Comparison of ENCODE assay signal across 14 mouse cellular contexts in the genomic region with DNA sequence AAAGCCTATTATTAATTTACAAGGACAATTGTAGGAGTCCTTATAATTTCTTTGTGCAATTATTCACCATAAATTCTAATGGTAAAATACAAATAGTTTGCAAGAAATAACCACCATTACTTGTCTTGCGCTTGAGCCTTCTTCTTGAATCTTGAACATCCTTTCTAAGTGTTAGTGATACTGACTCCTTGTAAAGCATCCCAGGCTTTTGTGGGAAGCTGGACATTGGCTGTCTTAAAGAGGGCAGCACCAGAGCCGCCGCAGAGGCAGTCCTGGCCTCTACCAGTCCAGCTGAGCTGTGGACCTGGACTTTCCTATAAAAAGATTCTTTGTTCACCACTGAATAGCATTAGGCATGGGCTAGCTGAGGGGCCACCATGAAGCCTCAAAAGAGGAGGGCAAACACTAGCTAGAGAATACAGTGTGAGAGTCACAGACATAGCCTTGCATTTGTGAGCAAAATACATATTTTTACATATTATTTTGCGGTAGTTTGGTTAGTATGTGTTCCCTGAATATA.
DNase-seq lines count a peak whose midpoint lies in the region; ATAC-seq and TF ChIP-seq lines count a peak whose summit lies in the region.
"Had no signal": no experiment of that assay in that cellular context is flagged by ENCODE, and none has a peak within 500 bp of the region (broad histone marks: within the 10 kb centered on the region; RNA-seq: fewer than 3 reads in every experiment).

No protein-coding gene starts in this region.

- H3K9ac ChIP-seq in hindbrain, embryonic 14.5 days = 0 out of 2 replicates have a peak overlapping the region, but pooled peaks have one; percentile 2
- no peak overlapping the region for H3K9ac ChIP-seq in midbrain, postnatal 0 days (replicated peaks; ENCODE audit: low read length, poor library complexity, severe bottlenecking)
- no peak overlapping the region for H3K9ac ChIP-seq in heart, adult 2 months (ENCODE audit: low read depth, low read length)
- H3K9ac ChIP-seq: liver, embryonic 12.5 days; stomach, embryonic 15.5 days had no signal

- no peak for TF ChIP-seq CTCF in midbrain, postnatal 0 days (IDR thresholded peaks at IDR 0.05)
- no peak for TF ChIP-seq CTCF in heart, adult 2 months (IDR thresholded peaks at IDR 0.05)

- no peaks in the 10 kb centered on the region for H3K27me3 ChIP-seq in forebrain, embryonic 10.5 days (ENCODE audit: poor library complexity, severe bottlenecking)
- no peaks in the 10 kb centered on the region for H3K27me3 ChIP-seq in hindbrain, embryonic 14.5 days (ENCODE audit: control insufficient read depth, insufficient read depth, low read length)
- no peaks in the 10 kb centered on the region for H3K27me3 ChIP-seq in midbrain, postnatal 0 days (ENCODE audit: insufficient read depth, low read length)
- no peaks in the 10 kb centered on the region for H3K27me3 ChIP-seq in heart, adult 2 months (ENCODE audit: control insufficient read depth, insufficient read depth, low read length)
- H3K27me3 ChIP-seq: liver, embryonic 12.5 days; stomach, embryonic 15.5 days had no signal

- 22% methylated on average over 4 of the region's 4 CpGs for WGBS in forebrain, embryonic 10.5 days
- 22% methylated on average over 4 of the region's 4 CpGs for WGBS in hindbrain, embryonic 14.5 days
- 37% methylated on average over 4 of the region's 4 CpGs for WGBS in midbrain, postnatal 0 days
- 95% methylated on average over 4 of the region's 4 CpGs for WGBS in heart, adult 2 months

- peak overlapping the region; percentile 25 for H3K4me3 ChIP-seq in forebrain, embryonic 10.5 days
- no peak overlapping the region for H3K4me3 ChIP-seq in hindbrain, embryonic 14.5 days (replicated peaks; ENCODE audit: low read length)
- H3K4me3 ChIP-seq in midbrain, postnatal 0 days (ENCODE audit: low read depth, low read length) = no peak overlapping the region
- no peak overlapping the region for H3K4me3 ChIP-seq in heart, adult 2 months
- H3K4me3 ChIP-seq: liver, embryonic 12.5 days; stomach, embryonic 15.5 days had no signal

- peak overlapping the region; percentile 87 for H3K27ac ChIP-seq in forebrain, embryonic 10.5 days
- peak overlapping the region; percentile 52 for H3K27ac ChIP-seq in hindbrain, embryonic 14.5 days
- H3K27ac ChIP-seq in midbrain, postnatal 0 days (ENCODE audit: low read depth, low read length) = 0 out of 2 replicates have a peak overlapping the region, but pooled peaks have one; percentile 18
- H3K27ac ChIP-seq in heart, adult 2 months = no peak overlapping the region
- H3K27ac ChIP-seq: kidney, postnatal 0 days; liver, embryonic 12.5 days; stomach, embryonic 15.5 days had no signal

- no peak for TF ChIP-seq EP300 in heart, adult 2 months (IDR thresholded peaks at IDR 0.05; ENCODE audit: insufficient read depth, low read depth, low read length)

- H3K4me1 ChIP-seq in forebrain, embryonic 10.5 days = peaks cover 91% of the 10 kb centered on the region
- peaks cover 50% of the 10 kb centered on the region for H3K4me1 ChIP-seq in hindbrain, embryonic 14.5 days (replicated peaks; ENCODE audit: control insufficient read depth, insufficient read depth, low read length)
- H3K4me1 ChIP-seq in midbrain, postnatal 0 days (ENCODE audit: insufficient read depth, low read length) = peaks cover 20% of the 10 kb centered on the region; the same call in 1 of the 2 replicates
- no peaks in the 10 kb centered on the region for H3K4me1 ChIP-seq in heart, adult 2 months (ENCODE audit: control insufficient read depth, insufficient read depth, low read length)
- H3K4me1 ChIP-seq: liver, embryonic 12.5 days; stomach, embryonic 15.5 days had no signal

- H3K36me3 ChIP-seq in forebrain, embryonic 10.5 days (replicated peaks) = no peaks in the 10 kb centered on the region
- no peaks in the 10 kb centered on the region for H3K36me3 ChIP-seq in hindbrain, embryonic 14.5 days (replicated peaks; ENCODE audit: control insufficient read depth, insufficient read depth)
- H3K36me3 ChIP-seq in midbrain, postnatal 0 days (ENCODE audit: insufficient read depth, low read length) = no peaks in the 10 kb centered on the region
- peaks cover 6% of the 10 kb centered on the region; the same call in 1 of the 2 replicates for H3K36me3 ChIP-seq in heart, adult 2 months (ENCODE audit: control insufficient read depth, insufficient read depth, low read length)
- H3K36me3 ChIP-seq: liver, embryonic 12.5 days; stomach, embryonic 15.5 days had no signal

- no peak overlapping the region for H3K4me2 ChIP-seq in hindbrain, embryonic 14.5 days (replicated peaks)
- H3K4me2 ChIP-seq in midbrain, postnatal 0 days (ENCODE audit: low read depth, low read length, poor library complexity, severe bottlenecking) = no peak overlapping the region
- H3K4me2 ChIP-seq: liver, embryonic 12.5 days; stomach, embryonic 15.5 days had no signal

- H3K79me2 ChIP-seq in heart, adult 2 months (replicated peaks; ENCODE audit: control insufficient read depth, insufficient read depth, low read length) = no peaks in the 10 kb centered on the region

- no peak for TF ChIP-seq POLR2A in heart, adult 2 months (IDR thresholded peaks at IDR 0.05; ENCODE audit: insufficient read depth, low read depth, low read length)

- peak; percentile 57; the same call in 1 of the 2 replicates for ATAC-seq in hindbrain, embryonic 14.5 days (ENCODE audit: low FRiP score)
- peak; percentile 52 for ATAC-seq in midbrain, postnatal 0 days (ENCODE audit: low FRiP score)
- ATAC-seq: liver, embryonic 12.5 days had no signal

- intact Hi-C loops in heart, adult 2 months (cut with DNase I) = no loop called here
- intact Hi-C loops in left cerebral cortex, postnatal 25 days (cut with DNase I) = no loop called here

- no peaks in the 10 kb centered on the region for H3K9me3 ChIP-seq in forebrain, embryonic 10.5 days
- H3K9me3 ChIP-seq in hindbrain, embryonic 14.5 days (ENCODE audit: control insufficient read depth, low read length) = no peaks in the 10 kb centered on the region
- H3K9me3 ChIP-seq in midbrain, postnatal 0 days (ENCODE audit: low read length) = no peaks in the 10 kb centered on the region
- H3K9me3 ChIP-seq: liver, embryonic 12.5 days; stomach, embryonic 15.5 days had no signal

- peak; percentile 75 for DNase-seq in embryo, embryonic 10 days (ENCODE audit: low spot score)
- peak; percentile 64 for DNase-seq in forebrain, embryonic 10.5 days (ENCODE audit: extremely low spot score, low spot score)
- DNase-seq in hindbrain, embryonic 14.5 days (ENCODE audit: low spot score) = no peak
- DNase-seq in midbrain, postnatal 0 days (ENCODE audit: low spot score) = peak; percentile 57
- no peak for DNase-seq in heart, adult 2 months
- no peak for DNase-seq in yolk sac, embryonic 10.5 days (ENCODE audit: low spot score)
- no peak for DNase-seq in left cerebral cortex, postnatal 25 days (ENCODE audit: low spot score in 2 of 2)
- DNase-seq in heart, adult 18-20 months = no peak
- DNase-seq: lung, postnatal 10 days; right cerebral cortex, postnatal 25 days; thymus, postnatal 4 days had no signal

Comparison
In these comparisons a context has a peak if more than half of its experiments do, and no peak if none do; other contexts are left out.
1. DNase-seq: peak in embryo, embryonic 10 days (single experiment), forebrain, embryonic 10.5 days (single experiment) and midbrain, postnatal 0 days (single experiment); none in hindbrain, embryonic 14.5 days (single experiment), heart, adult 2 months (0 of 2), yolk sac, embryonic 10.5 days (single experiment), left cerebral cortex, postnatal 25 days (0 of 2) and heart, adult 18-20 months (0 of 2).